Mouse (Mus musculus) lung, postnatal 25 days (tissue): ENCODE measurements around the gene Galnt4.

Experiments
- DNase-seq: peaks from one replicate; pipeline ENCODE4 v3.0.0; 2022; ENCODE audit warnings: low spot score

The Galnt4 gene

DNA sequence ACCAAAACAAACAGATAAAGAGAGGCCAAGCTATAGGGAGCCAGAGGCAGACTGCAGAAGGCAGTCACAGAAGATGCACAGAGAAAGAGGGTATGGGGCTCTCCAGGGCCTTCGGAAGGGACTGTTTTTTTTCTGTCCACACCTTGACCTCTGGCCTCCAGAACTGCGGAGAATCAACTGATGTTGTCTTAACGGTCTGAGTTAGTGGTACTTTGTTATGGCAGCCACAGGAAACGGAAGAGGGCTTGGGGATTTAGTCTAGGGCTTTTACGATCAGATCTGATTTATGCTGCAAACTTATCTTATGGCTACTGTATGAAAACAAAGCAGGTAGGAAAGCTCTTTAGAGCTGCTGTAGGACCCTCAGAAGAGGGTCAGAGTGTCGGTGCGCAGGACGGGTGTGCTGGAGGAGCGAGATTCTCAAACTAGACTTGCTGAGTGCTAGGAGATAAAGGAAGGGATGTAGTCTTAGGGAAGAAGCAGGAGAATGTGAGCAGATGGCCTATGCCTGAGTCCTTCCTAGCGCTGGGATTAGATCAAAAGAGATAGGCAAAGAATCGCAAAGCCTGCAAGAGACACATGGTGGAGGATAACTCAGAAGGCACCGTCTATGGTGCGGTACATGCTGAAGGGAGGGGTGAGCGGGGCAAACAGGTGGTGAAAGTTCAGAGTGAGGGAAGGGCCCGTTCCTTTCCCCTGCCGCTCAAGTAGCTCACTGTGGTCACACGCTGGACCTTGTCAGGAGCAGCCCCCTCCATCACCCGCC, 7.7 kb downstream of the Galnt4 start:
- DNase-seq: no peak

DNA sequence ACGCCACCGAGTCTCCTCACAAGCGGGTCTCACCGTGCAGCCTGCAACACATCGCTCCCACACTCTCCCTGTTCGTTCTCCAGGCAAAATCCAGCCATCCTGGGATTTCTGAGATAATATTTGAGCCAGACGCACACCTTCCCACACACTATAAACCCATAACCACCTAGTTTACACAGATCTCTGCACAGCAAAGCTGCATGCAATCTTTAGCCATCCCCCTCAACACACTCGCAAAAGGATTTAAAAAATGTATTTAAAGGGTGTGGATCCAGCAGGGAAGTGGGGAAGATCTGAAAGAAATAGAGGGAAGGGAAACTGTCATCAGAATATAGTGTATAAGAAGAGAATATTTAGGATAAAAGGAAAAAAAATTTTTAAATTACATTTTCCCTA, 8.3 kb downstream of the Galnt4 start:
- DNase-seq: no peak

DNA sequence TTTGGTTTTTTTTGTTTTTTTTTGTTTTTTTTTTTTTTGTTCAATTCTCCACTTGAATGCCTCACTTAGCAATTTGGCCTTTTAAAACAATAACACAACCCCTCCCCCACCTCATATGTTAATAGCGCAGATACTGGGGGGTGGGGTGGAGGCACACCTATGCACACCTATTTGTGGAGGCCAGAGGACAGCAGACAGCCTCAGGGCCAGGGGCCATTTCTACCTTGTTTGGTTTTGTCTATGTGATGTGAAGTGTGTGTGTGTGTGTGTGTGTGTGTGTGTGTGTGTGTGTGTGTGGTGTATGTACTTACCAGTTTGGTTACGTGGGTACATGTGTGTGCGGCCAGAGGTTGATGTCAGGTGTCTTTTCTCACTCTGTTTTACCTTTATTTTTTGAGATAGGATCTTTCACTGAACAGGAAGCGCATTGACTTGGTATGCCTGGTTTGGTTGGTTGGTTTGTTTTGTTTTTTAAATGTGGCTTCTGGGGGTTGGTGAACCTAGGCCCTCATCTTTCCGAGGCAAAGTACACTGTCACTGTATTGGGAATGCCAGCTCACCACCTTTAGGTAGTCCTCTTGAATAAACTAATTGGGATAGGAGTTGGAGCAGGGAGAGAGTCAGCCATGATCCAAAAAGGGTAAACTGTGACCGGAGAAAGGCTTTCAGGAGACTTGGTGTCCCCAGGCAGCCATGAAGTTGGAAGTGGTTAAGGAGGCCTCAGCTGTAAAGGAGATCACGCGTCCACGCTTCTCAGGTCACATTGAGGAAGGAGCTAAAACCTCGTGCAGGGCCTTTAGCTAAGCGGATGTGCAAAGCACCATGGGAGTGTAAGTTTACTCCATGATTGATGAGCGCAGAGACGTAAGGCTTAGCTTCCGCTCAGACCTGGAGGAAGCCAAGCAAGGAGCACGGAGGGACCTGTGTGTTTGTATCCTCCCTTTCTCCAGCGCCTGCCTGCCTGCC, 9.0 kb downstream of the Galnt4 start:
- DNase-seq: no peak

DNA sequence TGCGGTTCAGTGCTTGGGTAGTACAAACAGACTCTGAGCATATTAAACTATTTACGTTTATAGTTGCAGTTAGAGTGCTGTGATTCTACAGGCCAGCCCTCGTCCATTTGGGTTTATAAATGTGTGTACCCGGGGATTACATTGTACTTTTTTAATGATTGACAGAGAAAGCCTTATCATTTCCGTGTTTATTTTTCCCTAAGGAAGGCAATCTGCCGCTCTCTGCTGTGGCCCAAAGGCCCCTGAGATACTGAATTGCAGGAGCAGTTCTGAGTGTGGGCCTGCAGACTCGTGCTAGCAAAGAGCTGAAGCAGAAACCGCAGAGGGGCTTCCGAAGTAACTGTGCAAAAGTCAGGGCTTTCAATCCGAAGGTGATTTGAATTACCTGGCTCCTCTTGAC, 9.9 kb downstream of the Galnt4 start:
- DNase-seq: no peak

DNA sequence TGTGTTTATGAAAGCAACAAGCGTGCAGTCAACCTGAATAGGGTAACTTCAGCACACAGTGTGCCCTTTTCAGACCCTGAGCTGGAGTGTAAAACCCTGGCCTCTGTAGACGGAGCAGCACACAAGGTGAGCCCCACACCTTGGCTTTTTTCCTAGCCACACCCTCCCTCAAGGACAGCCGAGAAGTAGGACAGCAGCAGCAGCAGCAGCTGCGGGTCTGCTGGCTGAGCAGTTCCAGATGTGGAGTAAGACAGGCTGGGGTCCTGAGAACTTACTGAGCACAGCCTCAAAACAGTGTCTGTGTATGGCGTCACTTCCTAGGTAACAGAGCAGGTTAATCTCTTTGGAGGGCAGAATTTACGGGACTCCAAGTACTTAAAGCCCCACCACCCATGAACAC, 10.7 kb downstream of the Galnt4 start:
- DNase-seq: no peak

DNA sequence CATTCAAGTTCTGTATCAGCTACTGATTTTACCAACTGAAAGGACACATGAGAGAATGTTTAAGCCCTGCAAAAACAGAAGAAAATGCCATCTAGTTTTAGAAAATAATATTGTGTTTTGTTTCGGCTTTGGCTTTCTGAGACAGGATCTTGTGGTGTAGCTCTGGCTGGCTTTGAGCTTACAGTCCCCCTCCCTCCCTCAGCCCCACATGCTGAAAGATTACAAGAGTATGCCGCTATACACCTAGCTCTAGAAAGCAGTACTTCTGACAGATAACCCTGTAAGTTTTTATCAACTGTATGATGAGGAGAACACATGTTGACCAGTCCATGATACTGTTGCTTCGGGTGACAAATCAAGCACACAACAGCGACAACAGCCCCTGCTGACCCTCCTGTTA, 11.5 kb downstream of the Galnt4 start:
- no peak for DNase-seq

DNA sequence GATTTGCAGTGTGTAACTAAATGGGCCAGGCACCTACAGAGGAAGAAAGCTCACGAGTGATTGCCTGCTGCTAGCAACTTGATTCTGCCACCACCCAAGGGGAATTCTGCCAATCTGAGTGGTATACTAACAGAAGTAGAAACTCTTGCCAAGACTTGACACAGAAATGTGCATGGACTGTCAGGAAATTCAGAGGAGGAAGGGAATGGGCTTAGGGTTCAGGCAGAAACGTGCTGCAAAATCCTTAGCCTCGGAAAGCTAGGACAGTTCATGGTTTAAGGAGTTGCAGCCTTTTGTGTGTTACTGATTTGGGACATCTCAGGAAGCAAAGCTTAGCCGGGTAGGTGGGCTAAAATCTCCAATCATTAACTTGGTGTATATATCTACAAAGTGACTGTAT, 18.3 kb downstream of the Galnt4 start, which contains the start of gene Phxr2:
Gene Phxr2 (minus strand): TSS at position 101 of the 400 bp plus-strand sequence.
- no peak for DNase-seq

DNA sequence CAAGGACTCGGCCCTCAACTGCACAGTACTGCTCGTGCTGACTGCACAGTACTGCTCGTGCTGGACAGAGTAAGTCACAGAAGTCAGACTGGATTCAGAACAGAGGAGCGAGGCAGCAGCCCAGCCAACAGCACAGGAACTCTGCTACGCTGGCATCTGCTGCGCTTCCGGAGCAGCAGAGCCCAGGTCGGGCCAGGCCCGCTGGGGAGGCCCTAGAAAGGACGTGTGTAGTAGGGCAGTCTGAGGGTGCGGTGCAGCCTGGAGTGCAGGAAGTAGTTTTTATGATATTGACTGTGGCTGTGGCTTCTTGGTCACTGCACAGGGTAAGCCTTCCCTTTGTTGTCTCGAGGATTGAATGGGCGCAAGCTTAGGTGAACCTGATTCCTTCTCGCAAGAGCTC, 19.0 kb downstream of the Galnt4 start:
- peak; percentile 44 for DNase-seq

DNA sequence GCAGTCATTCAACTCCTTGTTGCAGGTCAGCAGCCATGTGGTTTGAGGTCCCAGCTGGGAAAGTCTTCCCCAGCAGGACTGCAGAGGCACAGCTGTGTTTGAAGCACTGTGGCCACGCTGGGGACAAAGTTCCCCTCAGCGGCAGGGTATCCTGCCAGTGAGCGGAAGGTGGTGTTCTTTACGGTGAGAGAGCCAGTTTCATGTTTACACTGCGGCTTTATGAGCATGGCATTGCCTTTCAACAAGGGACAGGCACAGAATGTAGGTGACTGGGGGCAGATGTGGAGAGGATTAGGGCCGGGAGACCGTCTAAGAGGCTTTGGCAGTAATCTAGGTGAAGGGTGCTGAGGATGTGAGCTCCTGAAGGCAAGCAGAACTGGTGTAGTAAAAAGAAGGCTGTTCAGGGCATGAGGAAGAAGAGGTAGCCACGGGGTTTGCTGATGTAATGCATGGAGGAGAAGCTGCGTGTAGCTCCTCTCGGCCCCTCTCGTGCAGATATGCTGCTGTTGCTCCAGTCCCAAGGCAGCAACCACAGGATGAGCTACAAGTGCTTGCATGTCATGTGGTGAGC, 19.8 kb downstream of the Galnt4 start:
- DNase-seq: peak; percentile 46

DNA sequence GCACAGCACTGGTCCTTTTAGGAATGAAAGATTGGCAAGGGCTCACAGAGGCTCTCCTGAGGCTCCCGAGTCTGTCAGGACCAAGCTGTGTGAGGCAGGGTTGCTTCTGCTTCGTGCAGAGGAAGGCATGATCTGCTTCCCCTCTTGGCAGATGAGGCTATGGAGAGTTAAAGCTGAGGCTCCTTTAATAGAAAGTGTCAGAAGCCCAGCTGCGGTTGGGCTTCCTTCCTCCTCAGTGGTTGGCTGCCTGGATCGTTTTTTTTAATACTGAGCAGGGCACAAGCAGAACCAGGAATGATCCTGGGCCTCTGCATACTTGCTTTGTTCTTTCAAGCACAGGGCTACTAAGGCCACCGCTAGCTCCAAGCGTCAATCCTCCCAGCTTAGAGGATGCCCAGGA, 22.7 kb downstream of the Galnt4 start:
- DNase-seq: peak; percentile 43

DNA sequence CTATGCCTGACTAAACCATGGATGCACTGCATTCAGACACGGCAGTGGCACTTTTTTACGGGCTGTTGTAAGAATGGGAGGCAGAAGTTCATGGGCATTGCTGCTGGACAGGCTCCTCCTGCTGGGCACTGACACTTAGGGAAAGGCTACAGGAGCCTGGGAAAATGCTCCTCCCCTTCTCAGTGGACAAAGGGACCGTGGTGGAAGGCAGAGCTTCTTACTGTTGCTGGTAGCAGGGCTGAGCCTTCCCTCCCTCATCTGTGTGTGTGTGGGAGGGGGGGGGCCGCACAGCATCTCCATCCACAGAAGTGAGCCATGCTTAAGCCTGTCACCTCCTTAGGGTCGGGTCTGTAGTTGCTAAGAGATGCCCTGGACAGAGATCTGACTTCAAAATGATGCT, 23.3 kb downstream of the Galnt4 start:
- no peak for DNase-seq

DNA sequence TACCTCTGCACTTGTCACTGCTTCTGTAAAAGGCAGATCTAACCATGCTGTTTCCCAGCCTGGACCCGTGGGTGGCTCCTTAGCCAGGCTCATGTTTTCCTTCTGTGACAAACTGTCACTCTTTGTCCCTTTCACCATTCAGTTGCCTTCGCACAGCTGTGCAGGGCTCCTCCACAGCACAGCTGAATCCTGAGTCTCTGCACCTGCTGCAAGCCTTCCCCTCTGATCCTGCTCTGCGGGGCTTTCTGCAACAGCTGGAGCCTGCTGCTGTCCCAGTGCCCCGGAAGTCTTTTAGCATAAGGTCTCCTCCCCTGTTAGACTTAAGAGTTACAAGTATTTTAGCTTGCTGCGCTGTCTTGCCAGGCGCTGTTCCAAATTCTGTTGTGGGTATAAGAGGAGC, 24.2 kb downstream of the Galnt4 start:
- DNase-seq: peak; percentile 35

DNA sequence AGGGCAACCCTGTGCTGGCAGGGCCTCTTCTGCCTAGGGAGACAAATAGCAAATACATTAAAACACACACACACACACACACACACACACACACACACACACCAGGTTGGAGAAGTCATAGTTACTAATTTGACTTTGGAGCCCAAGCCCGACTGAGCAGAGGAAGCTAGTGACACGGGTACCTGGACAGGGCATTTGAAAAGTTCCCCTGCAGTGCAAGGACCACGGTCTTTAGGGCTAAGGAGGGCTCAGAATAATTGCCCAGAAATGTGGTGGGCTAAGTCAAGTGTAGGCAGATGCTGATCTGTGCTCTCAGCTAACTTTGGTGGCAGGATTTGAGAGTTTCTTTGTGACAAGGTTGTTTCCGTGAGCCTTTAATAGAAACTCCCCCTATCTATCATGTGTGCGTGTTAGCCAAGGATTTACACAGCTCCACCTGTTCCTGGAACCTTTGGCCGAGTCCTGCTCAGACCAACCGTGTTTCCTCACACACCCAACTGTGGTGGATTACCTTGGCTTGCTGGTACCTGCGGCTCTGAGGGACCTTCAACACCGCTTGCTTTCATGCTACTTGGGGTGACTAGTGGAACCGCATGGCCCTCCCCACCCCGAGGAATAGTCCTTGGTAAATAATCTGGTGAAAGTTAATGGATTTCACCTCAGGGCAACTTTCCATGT, 24.8 kb downstream of the Galnt4 start:
- DNase-seq: no peak

DNA sequence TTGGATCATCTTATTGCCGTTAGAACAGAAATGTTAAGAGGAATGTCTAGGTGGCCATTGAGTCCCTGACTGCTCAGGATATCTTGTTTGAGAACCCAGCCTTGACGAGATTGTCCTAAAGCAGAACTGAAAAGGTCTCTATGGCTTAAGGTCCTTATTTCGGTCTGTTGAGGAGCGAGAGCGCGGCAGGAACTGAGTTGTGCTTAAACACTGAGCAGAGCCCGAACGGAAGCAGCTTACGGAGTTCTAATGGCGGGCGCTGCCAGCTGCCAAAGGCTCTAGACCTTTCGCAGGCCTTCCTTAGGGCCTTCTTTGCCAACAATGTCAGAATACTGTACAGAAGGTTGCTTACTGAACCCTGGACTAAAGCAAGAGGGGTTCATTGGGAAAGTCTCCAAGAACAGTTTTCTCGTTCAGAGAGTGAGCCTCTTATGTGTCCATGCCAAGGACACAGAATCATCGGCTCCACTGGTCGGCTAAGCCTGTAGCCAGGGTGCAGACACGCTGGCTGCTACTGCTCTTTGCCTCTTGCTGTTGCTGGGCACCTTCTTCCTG, 25.4 kb downstream of the Galnt4 start:
- no peak for DNase-seq

DNA sequence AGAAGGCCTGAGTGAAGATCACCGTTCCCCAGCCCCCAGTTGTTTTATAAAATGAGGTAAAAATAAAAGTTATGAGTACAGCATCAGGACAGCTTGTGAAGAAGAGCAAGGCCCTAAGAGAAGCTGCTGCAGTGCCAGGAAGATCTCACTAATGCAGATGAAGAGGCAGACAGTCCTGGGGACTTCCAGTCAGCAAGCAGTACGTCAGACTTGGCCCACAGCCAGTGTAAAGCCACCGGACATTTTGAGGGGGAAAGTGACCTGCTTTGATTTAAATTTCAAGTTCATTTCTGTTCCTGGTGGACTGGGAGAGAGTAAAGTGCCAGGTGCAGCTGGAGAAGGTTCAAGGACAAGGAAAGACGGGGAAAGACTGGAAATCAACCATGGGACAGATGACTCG, 28.4 kb downstream of the Galnt4 start:
- no peak for DNase-seq

DNA sequence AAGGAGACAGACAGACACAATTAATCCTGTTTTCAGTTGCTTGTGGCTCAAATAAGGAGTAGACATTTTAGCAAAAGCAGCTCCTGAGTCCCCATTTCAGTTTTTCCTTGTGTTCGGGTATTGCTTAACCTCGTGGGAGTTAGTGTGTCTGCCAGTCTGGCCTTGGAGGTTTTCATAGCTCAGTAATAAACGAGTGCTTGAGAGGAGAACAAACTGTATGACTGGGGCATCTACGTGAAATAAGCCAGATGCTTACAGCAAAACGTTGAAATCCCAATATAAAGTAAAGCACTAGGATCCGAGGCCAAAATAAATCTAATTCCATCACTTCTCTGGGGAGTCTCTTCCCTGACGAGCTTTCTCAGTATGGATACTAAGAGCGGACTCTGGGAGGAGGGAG, 37.7 kb downstream of the Galnt4 start:
- DNase-seq: no peak

DNA sequence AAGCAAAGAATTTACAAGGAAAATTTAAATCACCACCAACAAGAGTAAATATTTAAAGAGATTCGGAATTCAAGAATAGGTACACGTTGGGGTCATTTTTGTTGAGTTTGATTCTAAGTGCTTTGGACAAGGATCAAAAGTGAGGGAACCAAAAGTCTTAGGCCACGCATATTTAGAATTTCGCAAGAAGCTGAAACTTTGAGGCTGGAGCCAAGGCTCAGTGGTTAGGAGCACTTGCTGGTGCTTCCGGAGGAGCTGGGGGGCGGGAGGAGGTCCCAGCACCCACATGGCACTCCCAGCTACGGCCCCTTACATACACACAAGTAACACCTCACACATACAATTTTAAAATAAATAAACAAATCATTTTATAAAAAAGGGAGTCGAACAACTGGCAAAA, 38.6 kb downstream of the Galnt4 start:
- no peak for DNase-seq

DNA sequence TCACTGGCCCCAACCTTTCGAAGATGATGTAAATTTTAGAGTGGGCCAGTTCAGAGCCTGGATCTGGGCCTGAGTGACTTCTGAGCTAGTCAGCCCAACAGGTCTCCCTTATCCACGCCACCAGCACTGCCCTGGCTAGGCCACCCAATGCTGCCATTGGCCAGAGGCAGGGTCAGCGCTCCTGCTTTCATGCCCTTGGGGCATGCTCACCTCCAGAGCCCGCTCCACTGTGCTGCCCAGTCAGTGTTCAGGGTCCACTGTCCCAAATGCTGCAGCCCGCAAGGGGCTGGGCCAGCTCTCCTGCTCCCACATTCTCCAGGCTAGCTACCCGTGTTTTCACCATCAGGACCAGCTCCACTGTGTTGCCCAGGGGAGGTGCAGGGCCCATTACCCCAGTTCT, 42.1 kb downstream of the Galnt4 start:
- DNase-seq: no peak

DNA sequence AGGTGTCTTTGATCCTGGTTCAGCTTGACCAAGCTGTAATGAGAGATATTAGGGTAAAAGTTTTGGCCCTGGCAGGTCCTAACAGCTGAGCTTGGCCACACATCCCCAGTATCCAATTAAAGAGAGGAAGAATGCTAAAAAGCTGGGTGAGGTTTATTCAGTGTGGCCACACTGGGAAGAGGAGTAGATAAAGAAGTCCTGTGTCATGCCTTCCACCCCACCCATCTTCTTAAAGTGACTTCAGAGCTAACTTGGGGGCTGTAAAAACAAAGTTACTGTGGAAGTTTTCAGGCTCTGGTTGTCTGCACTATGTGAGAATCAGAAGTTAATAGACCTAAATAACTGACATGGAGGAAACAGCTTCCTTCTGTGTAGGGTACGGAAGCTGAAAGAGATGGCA, 43.6 kb downstream of the Galnt4 start:
- no peak for DNase-seq

DNA sequence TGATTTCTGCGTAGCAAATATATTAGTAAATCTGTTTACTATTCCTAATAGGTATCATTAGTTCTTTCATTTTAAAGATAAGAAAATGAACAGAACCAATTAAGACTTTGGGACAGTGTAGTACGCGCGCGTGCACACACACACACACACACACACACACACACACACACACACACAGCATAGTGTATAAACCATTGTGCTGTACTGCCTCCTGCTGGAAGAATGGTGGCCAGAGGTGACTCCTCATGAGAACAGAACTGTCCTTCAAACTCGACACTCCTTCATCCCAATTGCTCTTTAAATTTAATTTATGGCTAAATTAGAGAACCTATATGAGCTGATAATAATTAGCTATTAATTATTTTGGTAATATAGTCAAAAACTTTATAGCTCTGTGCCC, 44.1 kb downstream of the Galnt4 start:
- peak; percentile 49 for DNase-seq

DNA sequence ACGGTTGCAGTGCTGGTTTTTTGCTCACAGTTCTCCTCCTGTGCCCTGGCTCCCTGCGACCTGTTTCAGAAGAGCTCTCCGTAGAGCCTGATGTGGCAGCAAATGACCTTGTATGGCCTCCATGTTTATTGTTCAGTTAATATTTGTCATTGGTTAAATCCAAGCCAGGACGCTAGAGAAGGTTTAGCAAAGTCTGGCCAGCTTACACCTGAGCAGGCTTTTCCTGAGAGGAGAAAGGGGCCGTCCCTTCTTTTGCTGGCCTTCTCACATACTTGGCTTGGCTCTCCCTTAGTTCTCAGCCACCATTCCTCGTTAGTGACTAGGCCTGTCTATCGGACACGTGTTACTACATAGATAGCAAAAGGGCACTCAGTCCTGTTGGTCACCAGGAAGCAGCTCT, 46.7 kb downstream of the Galnt4 start:
- no peak for DNase-seq

DNA sequence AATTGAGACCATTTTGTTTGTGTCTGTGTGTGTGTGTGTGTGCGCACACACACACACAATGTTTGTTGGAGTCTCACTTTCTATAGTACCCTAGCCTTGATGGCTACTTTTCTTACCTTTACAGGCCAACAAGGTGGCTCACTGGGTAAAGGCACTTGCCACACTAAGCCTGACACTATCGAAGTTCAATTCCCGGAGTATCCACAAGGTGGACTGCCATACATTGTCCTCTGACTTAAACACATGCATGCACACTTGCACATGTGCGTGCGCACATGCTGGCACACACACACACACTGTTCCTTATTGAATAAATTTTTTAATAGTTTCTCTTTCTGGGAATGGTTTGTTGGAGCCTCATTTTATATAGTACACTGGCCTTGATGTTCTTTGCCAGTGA, 48.8 kb downstream of the Galnt4 start:
- DNase-seq: no peak
